Mouse (Mus musculus) embryonic stem cell, embryonic (primary cell): ENCODE data around the gene Thra.

Experiments
- CTCF ChIA-PET, 4 experiments: fragments of 300-600 bp in 2 of 4; fragments of 350-600 bp in 2 of 4; sonication (Branson Sonifier 250); formaldehyde crosslinking; loops; one replicate each; lab custom pipeline; 2022; ENCODE audit warnings: inconsistent platforms in 2 of 4; lab: Charles Lee
- POLR2A ChIA-PET, 4 experiments: fragments of 300-600 bp in 2 of 4; fragments of 350-600 bp in 2 of 4; sonication (Branson Sonifier 250); formaldehyde crosslinking; loops; one replicate each; lab custom pipeline; 2022; ENCODE audit warnings: antibody characterized with exemption in 4 of 4, inconsistent platforms in 1 of 4; lab: Charles Lee

Thra gene

DNA sequence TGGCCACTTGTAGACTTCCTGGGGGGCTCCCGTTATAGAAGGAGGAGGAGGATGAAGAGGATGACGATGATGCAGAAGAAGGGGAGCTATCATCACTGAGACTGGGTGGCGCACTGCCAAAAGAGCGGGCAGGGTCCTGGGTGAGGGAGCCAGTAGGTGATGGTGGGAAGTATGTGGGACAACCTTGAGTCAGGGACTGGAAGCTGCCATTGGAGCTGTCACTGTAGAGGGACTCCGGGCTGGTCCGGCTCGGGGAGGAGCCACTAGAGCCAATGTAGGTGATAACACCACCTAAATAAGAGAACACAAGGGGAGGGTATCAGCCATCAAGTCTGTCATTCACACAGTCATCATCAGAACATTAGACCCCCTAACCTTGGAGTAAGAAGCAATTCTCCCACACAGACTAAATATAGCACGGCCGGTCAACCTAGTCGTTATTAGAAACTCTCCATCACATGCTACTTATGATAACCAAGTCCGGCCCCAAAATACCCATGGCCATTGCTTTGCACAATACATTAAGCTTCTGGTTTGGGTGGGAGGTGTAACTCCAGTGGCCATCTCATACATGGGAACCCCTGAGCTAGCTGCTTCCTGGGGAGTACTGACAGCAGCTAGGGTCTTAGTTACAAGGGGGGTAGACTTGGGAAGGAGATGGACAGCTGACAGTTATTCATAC is 31.5 kb downstream of the Thra start:
- CTCF ChIA-PET: interaction anchor here in 3 of 4 experiments (0.6 to 3.0 kb wide), 9 partner anchors 9 to 261 kb away, joined by 3 to 34 read pairs (median 6); no protein-coding TSS in a partner anchor
- POLR2A ChIA-PET: interaction anchor here in 3 of 4 experiments (0.6 to 7.4 kb wide), 14 partner anchors 8 to 477 kb away, joined by 3 to 76 read pairs (median 4); partner anchors contain the start of gene Thra (in 1 of the 3)

DNA sequence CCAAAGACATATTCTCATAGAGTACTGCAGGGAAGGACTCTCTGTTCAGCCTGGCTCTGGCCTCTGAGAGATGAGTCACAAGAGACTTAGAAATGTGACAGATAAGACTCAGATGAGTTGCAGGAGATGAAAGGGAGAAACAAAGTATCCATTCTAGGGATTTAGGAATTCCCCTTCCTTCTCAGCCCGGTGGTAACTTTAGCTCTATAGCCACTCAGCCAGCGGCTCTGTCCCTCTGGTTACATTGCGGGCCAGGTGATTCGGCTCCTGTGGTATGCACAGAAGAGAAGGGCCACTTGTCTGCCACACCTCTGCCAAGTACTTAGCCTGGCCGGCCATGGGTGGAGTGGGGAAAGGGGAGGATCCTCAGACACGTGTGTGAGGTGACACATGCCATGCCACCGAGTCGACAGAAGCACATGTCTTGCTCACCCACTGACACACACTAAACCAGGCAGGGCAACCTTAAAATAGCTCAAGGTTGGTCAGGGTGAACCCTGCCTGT is 32.3 kb downstream of the Thra start:
- POLR2A ChIA-PET: interaction anchor here in 2 of 4 experiments (0.9 to 7.4 kb wide), 17 partner anchors 9 to 169 kb away, joined by 3 to 76 read pairs (median 12); partner anchors contain the start of gene Thra (in 1 of the 2)
- CTCF ChIA-PET: interaction anchor here in 2 of 4 experiments (0.8 to 3.0 kb wide), 8 partner anchors 10 to 57 kb away, joined by 3 to 34 read pairs (median 7); no protein-coding TSS in a partner anchor

DNA sequence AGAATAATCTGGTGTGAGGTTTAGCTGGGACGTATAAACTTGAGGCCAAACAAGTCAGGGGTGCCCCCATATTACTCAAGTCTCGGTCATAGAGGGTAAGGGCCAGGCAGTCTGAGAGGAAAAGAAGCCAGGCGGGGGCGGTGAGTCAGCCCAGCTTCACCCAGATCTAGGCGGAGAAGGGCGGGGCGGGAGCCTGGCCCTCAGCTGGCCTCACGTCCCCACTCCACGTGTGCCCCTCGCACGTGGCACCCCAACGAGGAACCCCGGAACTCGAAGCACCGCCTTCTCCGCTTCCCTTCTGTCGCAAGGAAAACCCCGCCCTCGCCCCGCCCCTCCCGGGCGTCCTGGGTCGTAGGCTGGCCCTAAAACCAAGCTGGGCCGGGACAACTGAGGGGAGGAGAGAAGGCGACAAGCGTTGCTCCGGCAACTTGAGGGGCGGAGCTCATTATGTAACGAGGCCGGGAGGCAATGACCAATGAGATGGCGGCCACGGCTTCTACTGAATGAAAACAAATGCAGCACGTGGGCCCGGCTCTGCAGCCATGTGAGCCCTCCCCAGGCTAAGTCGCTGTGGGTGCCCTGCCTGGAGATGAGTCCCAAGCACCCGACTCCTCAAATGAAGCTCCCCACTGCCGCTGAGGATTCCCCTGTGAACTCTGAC is 33.3 kb downstream of the Thra start:
- POLR2A ChIA-PET: interaction anchor here (0.7 to 7.4 kb wide), 52 partner anchors 9 to 289 kb away, joined by 3 to 76 read pairs (median 5); partner anchors contain the start of genes Ormdl3 (in 2 of the 4), Cdc6 (in 1 of the 4), Gjd3 (in 1 of the 4) and Med24 (in 1 of the 4)
- CTCF ChIA-PET: interaction anchor here (0.6 to 3.6 kb wide), 23 partner anchors 9 to 187 kb away, joined by 3 to 34 read pairs (median 5); partner anchors contain the start of gene Ormdl3 (in 1 of the 4)

DNA sequence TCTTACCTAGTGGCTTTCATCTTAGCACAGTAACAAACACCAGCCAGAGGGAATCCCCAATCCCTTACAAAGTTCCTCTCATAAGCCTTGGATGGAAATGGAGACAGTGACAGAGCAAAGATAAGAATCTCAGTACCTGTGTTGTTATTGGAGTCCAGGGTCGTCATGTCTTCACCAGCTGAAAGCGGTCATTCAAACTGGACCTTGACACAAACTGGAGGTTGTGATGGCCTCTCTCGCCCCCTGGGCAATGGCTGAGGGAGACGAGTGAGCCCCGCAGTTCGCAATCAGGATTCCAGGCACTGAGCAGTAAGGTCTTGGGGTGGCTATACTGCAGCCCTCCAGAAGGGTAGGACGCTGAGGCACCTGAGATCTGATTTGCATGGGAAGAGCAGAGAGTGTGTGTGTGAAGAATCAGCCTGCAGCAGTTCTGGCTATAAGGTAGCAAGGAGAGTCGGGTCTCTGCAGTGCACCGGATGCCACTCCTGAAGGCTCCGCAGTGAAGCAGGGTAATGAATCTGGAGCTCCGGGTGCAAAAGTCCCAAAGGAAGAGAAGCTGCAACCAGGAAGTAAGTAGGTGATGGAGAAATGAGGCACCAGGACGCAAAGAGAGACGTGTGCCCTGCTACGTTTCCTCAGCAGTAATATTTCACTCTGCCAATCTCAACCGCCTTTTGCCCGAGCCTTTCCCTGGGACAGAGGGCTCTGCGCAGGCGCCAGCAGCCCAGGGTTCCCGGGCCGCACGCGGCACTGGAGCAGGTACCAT is 34.3 kb downstream of the Thra start, which contains the start of gene Nr1d1:
TSS of gene Nr1d1 (minus strand) at position 752 of the 766 bp plus-strand sequence.
- CTCF ChIA-PET: interaction anchor here (0.5 to 3.8 kb wide), 17 partner anchors 8 to 185 kb away, joined by 3 to 66 read pairs (median 5); no protein-coding TSS in a partner anchor
- POLR2A ChIA-PET: interaction anchor here in 3 of 4 experiments (0.8 to 7.4 kb wide), 51 partner anchors 8 to 455 kb away, joined by 3 to 76 read pairs (median 7); partner anchors contain the start of genes Ormdl3 (in 3 of the 3), Msl1 (in 2 of the 3), Psmd3 (in 2 of the 3) and Thra (in 2 of the 3)

DNA sequence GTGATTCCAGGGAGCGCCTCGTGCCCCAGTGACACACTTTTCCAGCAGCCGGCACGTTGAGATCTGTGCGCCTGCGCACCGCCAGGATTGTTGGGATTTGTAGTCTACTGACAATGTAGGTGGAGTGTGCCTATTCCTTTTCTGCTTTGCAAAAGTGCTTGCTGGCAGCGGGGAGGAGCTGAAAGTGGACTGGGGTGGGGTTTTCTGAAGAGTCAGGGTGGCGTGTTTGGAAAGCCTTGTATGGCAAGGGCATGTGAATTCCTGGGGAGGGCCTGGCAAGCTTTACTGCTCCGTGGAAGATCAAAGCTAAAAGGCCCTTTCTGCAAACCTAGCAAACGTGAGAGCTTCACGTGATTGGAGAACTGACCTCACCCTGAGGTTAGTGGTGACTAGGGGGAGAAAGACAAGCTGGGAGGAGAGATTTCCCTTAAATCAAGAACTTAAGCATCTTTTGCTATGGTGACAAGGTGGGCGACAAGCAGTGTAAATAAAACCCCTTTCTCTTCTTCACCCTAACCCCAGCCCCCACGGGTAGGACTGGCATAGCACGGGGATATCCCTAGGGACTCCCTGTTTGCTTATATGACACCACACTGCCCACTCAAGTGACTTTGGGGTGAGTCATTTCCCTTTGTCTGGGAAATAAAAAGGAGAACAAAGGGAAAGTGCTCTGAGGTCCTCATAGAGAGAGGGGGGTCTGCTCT is 35.1 kb downstream of the Thra start:
- POLR2A ChIA-PET: interaction anchor here (0.6 to 7.4 kb wide), 44 partner anchors 8 to 1851 kb away, joined by 3 to 76 read pairs (median 6); partner anchors contain the start of genes Msl1 (in 2 of the 4), Ormdl3 (in 2 of the 4), Psmd3 (in 2 of the 4) and Thra (in 2 of the 4)
- CTCF ChIA-PET: interaction anchor here (0.5 to 3.8 kb wide), 16 partner anchors 8 to 186 kb away, joined by 3 to 66 read pairs (median 4); no protein-coding TSS in a partner anchor

DNA sequence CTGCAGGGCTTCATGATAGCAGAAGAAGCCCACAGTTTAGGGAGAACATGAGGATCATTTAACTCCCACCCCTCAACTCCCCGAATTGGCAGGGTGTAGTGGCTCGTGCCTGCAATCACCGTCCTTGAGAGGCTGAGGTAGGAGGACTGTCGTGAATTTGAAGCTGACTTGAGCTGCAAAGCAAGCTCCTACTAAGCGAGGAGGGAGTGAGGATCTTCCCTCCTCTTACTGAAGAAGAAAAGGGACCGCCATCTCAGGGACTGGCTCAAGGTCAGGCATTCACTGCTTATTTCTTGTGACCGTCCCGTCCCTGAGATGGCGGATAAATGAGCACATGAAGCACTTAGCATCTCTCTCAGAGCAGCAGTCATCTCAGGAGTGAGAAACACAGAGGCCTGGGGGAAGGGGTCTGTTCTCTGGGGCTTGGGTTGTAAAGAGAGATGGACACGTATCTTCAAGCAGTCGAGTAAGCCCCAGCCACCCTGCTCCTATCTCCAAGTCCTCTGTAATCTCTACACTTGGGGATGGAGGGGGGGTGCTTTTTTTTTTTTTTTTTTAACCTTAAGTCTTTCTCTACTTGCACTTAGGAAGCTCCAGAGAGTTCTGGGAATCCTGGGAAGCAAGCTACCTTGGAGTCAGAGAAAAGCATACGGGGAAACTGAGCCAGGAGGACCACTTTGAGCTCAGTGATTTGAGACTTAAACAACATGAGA is 35.8 kb downstream of the Thra start:
- CTCF ChIA-PET: interaction anchor here (0.6 to 3.8 kb wide), 25 partner anchors 9 to 1294 kb away, joined by 3 to 66 read pairs (median 4); partner anchors contain the start of gene Mien1 (in 1 of the 4)
- POLR2A ChIA-PET: interaction anchor here (0.6 to 7.4 kb wide), 58 partner anchors 7 to 1841 kb away, joined by 3 to 76 read pairs (median 5); partner anchors contain the start of genes Psmd3 (in 2 of the 4), Thra (in 2 of the 4), Cdc6 (in 1 of the 4) and Lasp1 (in 1 of the 4)

DNA sequence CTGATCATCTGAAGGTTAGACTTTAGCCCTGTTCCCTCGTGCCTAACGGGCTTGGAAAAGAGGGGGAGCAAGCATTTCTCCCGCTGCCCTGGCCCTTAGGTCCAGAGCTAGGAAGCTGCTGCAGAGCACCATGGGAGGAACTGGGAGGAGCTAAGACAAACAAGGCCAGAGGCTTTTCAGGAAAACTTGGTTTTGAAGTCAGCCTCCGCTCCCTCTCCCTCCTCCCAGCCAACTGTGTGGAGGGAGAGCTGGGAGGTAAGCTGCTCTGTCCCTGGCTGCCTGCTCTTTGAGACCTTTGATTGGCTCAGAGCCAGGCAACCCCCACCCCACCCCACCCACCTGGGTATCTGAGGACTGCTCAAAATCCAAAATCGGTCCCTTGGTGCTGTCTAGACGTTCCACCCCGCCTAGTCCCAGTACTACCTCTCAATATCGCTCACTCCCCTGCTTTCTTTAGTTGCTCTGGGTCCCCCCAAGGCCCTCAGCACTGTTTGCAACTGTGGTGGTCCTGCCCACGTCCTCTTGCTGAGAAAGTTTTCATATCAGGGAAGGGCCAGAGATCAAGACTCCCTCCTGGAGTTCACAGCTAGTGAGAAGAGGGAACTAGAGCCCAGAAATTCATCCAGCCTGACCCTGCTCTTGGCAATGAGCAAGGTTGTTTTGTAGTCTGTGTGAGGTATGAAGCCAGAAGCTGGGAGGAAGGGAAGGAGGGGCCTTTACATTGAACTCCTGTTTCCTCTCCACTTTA is 36.6 kb downstream of the Thra start:
- ChIA-PET POLR2A (interaction anchor here (0.5 to 7.4 kb wide), 47 partner anchors 9 to 978 kb away, joined by 3 to 76 read pairs (median 5); partner anchors contain the start of genes Psmd3 (in 2 of the 4), Thra (in 2 of the 4), Cdc6 (in 1 of the 4) and Lasp1 (in 1 of the 4)), CTCF (interaction anchor here (0.6 to 3.8 kb wide), 22 partner anchors 9 to 1293 kb away, joined by 3 to 66 read pairs (median 4); partner anchors contain the start of gene Mien1 (in 1 of the 4))

DNA sequence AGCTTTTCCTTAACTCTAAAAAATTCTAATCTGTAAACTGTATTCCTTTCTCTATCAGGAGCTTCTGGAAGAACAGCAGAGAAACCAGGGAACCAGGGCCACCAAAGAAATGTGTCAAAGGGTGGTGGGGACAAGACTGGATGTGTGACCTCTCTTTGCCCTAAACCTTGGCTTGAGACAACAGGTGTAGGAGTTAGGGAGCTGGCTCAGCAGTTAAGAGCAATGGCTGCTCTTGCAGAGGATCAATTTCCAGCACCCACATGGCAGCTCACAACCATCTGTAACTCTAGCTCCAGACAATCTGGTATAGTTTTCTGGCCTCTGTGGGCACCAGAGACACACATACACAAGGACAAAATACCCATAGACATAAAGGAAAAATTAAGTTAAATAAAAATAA is 37.5 kb downstream of the Thra start:
- ChIA-PET CTCF (interaction anchor here (0.6 to 3.8 kb wide), 7 partner anchors 8 to 86 kb away, joined by 3 to 66 read pairs (median 6); no protein-coding TSS in a partner anchor), POLR2A (interaction anchor here in 3 of 4 experiments (0.7 to 7.4 kb wide), 14 partner anchors 8 to 191 kb away, joined by 3 to 76 read pairs (median 12); partner anchors contain the start of genes Msl1 (in 1 of the 3) and Thra (in 1 of the 3))

DNA sequence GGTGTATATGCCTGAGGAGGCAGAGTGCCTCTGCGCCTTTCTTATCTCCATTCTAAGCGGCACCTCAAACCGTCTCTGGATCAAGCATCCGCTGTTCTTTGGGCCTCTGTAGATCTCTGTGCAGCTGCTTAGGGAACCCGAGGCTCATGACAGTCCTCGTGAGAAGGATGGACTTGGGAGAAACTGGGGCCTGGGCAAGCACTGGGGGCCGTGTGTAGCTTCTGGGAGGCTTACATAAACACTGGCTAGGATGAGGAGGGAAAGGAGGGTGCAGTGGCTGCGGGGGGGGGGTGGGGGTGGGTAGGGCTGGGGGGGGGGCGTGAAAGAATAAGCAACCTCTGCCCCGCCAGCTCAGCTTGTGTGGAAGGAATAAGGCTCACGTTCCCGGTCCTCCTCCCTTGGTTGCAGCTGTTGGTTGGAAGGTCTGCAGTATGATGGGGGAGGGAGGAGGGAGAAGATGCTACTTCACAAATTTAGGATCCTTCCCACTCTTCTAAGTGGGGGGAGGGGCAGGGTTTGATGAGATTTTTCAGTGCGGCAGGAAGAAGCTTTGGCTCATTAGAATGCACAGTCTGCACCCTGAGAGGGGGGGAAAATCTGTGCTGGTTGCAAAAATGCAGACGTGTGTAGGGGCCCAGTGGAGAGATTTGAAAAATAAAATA is 41.5 kb downstream of the Thra start:
- CTCF ChIA-PET: interaction anchor here in 3 of 4 experiments (0.5 to 2.2 kb wide), 14 partner anchors 8 to 81 kb away, joined by 3 to 8 read pairs (median 3); partner anchors contain the start of genes Thra (in 2 of the 3) and Wipf2 (in 1 of the 3)
- POLR2A ChIA-PET: interaction anchor here (0.5 to 3.8 kb wide), 35 partner anchors 8 to 1538 kb away, joined by 3 to 21 read pairs (median 4); partner anchors contain the start of genes Msl1 (in 2 of the 4), Thra (in 2 of the 4), Eif1 (in 1 of the 4) and Nr1d1 (in 1 of the 4)

DNA sequence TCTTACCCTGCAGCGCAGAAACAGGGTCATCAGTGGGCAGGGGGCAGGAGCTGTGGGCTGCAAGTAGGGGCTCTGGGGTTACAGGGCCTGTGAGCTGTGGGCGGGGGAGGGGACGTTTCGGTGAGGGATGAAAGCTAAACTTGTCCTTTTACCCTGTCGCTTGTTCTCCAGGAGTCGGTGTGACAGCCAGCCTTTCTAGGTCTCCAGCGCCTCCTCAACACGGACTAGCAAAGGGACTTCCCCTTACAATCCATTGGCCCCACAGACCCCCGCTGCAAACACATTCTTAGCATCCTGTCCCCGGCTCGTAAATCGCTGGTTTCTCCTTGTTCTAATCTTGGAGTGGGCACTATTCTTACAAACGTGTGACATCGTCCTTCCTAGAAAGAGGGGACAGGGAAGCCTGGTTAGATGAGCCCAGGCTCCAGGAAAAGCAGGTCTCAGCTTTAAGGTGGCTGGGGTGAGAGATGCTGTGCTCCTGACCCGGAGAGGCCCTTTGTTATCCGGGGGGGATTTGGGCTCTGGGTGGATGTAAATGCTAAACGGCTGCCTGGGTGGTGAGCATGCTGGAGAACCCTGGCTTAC is 42.3 kb downstream of the Thra start:
- ChIA-PET POLR2A (interaction anchor here in 3 of 4 experiments (0.6 to 3.8 kb wide), 31 partner anchors 8 to 367 kb away, joined by 3 to 21 read pairs (median 4); partner anchors contain the start of genes Msl1 (in 2 of the 3), Thra (in 2 of the 3), Nr1d1 (in 1 of the 3) and Psmd3 (in 1 of the 3)), CTCF (interaction anchor here in 3 of 4 experiments (0.8 to 2.2 kb wide), 11 partner anchors 9 to 81 kb away, joined by 3 to 8 read pairs (median 3); partner anchors contain the start of genes Thra (in 2 of the 3) and Csf3 (in 1 of the 3))

DNA sequence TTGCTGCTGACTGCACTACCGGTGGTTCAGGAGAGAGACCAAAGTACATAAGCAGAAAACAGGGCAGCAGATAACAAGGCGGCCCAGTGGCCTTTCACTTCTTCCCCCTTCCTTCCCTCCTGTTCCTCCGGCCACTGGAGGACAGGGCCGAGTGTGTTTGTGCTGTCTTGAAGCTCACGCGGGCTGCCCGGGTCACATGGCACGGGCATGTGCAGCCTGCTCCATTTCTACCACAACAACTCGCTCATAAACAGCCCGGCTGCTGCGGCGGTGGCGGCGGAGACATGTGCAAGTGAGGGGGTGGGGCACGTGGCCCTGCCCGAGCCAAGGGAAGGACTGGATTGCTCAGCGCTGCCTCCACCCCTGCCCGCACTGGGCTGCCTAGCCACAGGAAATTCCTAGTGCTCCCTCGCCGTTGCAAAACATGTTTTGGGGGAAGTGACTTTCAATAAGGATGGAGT is 42.8 kb downstream of the Thra start:
- POLR2A ChIA-PET: interaction anchor here in 2 of 4 experiments (0.8 to 3.8 kb wide), 22 partner anchors 9 to 125 kb away, joined by 3 to 21 read pairs (median 4); partner anchors contain the start of genes Msl1 (in 2 of the 2), Nr1d1 (in 1 of the 2), Psmd3 (in 1 of the 2) and Thra (in 1 of the 2)
- CTCF ChIA-PET: interaction anchor here in 3 of 4 experiments (0.6 to 1.8 kb wide), 7 partner anchors 9 to 82 kb away, joined by 3 to 8 read pairs (median 4); partner anchors contain the start of gene Csf3 (in 1 of the 3)

DNA sequence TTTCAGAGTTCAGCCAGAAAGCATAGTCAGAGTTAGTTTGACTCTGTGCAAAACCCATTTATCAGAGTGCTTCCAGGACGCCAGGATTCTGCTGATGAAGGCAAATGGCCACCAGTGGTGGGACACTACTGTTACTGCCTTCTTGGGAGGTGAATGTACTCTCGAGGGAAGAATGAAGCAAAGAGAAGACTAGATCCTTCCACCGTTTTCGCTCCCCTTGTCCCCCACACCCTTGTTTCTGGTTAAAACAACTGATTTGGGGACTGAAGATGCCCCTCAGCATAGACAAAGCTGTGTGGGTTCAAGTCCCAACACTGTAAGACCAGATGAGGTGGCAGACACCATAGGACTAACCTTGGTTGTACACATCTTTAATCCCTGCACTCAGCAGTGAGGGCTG is 43.7 kb downstream of the Thra start:
- CTCF ChIA-PET: no interaction called here
- POLR2A ChIA-PET: interaction anchor here in 2 of 4 experiments (1.1 to 3.8 kb wide), 6 partner anchors 10 to 102 kb away, joined by 3 to 21 read pairs (median 5); partner anchors contain the start of genes Msl1 (in 1 of the 2), Nr1d1 (in 1 of the 2) and Psmd3 (in 1 of the 2)

DNA sequence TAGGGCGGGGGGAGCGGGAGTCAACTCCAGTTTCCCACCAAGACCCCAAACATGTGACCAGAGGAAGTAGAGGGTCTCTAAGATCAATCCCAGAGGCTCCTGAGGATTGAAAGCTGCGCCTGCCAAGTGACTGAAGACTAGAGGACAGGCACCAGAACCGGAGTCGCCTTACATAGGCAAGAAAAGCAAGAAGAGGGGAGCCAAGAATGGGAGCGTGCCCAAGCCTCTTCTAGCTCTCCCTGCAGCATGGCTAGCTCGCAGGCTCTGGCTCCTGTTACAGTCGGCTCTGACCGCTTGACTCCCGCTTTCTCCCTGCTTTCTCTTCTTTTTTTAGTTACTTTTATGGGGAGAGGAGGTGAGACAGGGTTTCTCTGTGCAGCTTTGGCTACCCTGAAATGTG is 44.8 kb downstream of the Thra start:
- ChIA-PET CTCF (interaction anchor here (0.6 to 4.3 kb wide), 14 partner anchors 9 to 112 kb away, joined by 3 to 76 read pairs (median 8); partner anchors contain the start of genes Nr1d1 (in 2 of the 4), Msl1 (in 1 of the 4) and Thra (in 1 of the 4)), POLR2A (interaction anchor here in 3 of 4 experiments (0.8 to 5.9 kb wide), 14 partner anchors 8 to 64 kb away, joined by 3 to 36 read pairs (median 16); partner anchors contain the start of genes Nr1d1 (in 2 of the 3), Msl1 (in 1 of the 3) and Thra (in 1 of the 3))
